Mouse (Mus musculus) hindbrain, embryonic 11.5 days (tissue): Measurements from ENCODE around the gene Hepacam. TPM values are rescaled to one million over a fixed set of nuclear protein-coding genes. Genes with fewer than 3 reads are reported as not detected.
A peak's percentile ranks its signal among the peaks of the same experiment; 100 is the strongest.

Experiments
- ATAC-seq: fragments of 200-750 bp; cut with Nextera tagmentation; 2 replicates; pipeline ENCODE4 v1.8.0; 2017; ENCODE audit warnings: mild to moderate bottlenecking, moderate TSS enrichment, moderate library complexity; ENCODE audit not compliant: low FRiP score
- DNase-seq: peaks from one replicate; pipeline ENCODE4 v3.0.0-alpha.2; 2015; ENCODE audit warnings: low spot score
- H3K27ac ChIP-seq: fragments of 300-500 bp; sonication (generic); 2 replicates; pipeline ENCODE4 v1.5.1; 2014; ENCODE audit warnings: mild to moderate bottlenecking, low read depth, low read length
- H3K27me3 ChIP-seq: fragments of 300-500 bp; sonication (generic); 2 replicates; pipeline ENCODE4 v1.6.1; 2014; ENCODE audit warnings: mild to moderate bottlenecking, low read length, moderate library complexity, mixed read lengths; ENCODE audit not compliant: control insufficient read depth, insufficient read depth
- H3K36me3 ChIP-seq: fragments of 300-500 bp; sonication (generic); 2 replicates; pipeline ENCODE4 v1.6.1; 2014; ENCODE audit warnings: mild to moderate bottlenecking, low read length, moderate library complexity, mixed read lengths; ENCODE audit not compliant: control insufficient read depth, insufficient read depth
- H3K4me1 ChIP-seq: fragments of 300-500 bp; sonication (generic); replicated peaks from 2 replicates; pipeline ENCODE4 v1.6.1; 2014; ENCODE audit warnings: low read length, mixed read lengths; ENCODE audit not compliant: control insufficient read depth, insufficient read depth
- H3K4me2 ChIP-seq: fragments of 300-500 bp; sonication (generic); replicated peaks from 2 replicates; pipeline ENCODE4 v1.6.1; 2014; ENCODE audit warnings: mild to moderate bottlenecking, low read depth, low read length
- H3K4me3 ChIP-seq: fragments of 300-500 bp; sonication (generic); 2 replicates; pipeline ENCODE4 v1.5.1; 2014; ENCODE audit warnings: low read depth, low read length
- H3K9ac ChIP-seq: fragments of 300-500 bp; sonication (generic); 2 replicates; pipeline ENCODE4 v1.6.1; 2014; ENCODE audit warnings: low read depth, low read length
- H3K9me3 ChIP-seq: fragments of 300-500 bp; sonication (generic); 2 replicates; pipeline ENCODE4 v1.6.1; 2016; ENCODE audit warnings: low read length; ENCODE audit not compliant: control insufficient read depth
- WGBS: fragments of 180-500 bp; shearing (Covaris S2); extraction: QIAGEN DNeasy Blood & Tissue Kit; methylation state at CpG from one replicate; pipeline ENCODE4 v1.1.7; 2014; 5-methylcytosine and 5-hydroxymethylcytosine counted together
- polyA plus RNA-seq: library from polyadenylated mRNA; unstranded; fragments of >200 nt; fragmentation: Nextera tagmentation; extraction: Ambion mirVana; gene quantifications from 2 replicates; pipeline ENCODE4 v1.2.1, GENCODE M21; 2014

Gene Hepacam
- polyA plus RNA-seq, 1 experiment from 2014 or later: 0.09 TPM

- H3K9me3 ChIP-seq: no peaks in the 10 kb centered on the region
- H3K9ac ChIP-seq: no peak overlapping the region
- H3K4me3 ChIP-seq: peak overlapping the region; percentile 8; the same call in 1 of the 2 replicates
- DNase-seq (peak; percentile 40), ATAC-seq (no peak)
- peak overlapping the region; percentile 51; the same call in 1 of the 2 replicates for H3K27ac ChIP-seq
- H3K4me2 ChIP-seq: peak overlapping the region; percentile 29
- H3K4me1 ChIP-seq: peaks cover 5% of the 10 kb centered on the region
- no peaks in the 10 kb centered on the region for H3K36me3 ChIP-seq
- WGBS: 3% methylated on average over 18 of the region's 18 CpGs
- H3K27me3 ChIP-seq: peaks cover 64% of the 10 kb centered on the region
These were observed 66.8 kb downstream of the Hepacam start for GRCm38 (mm10) chr9:37433823-37434560.

GRCm38 (mm10) chr9:37434932-37435331 lies 67.8 kb downstream of the Hepacam start:
- WGBS: 0% methylated on average over 14 of the region's 14 CpGs
- peaks cover 54% of the 10 kb centered on the region for H3K27me3 ChIP-seq
- H3K9me3 ChIP-seq: no peaks in the 10 kb centered on the region
- H3K4me2 ChIP-seq: no peak overlapping the region; the same call in 1 of the 2 replicates
- peaks cover 5% of the 10 kb centered on the region for H3K4me1 ChIP-seq
- ATAC-seq (no peak), DNase-seq (peak; percentile 38)
- H3K36me3 ChIP-seq: no peaks in the 10 kb centered on the region
- no peak overlapping the region for H3K9ac ChIP-seq
- no peak overlapping the region for H3K27ac ChIP-seq
- H3K4me3 ChIP-seq: peak overlapping the region; percentile 4; the same call in 1 of the 2 replicates

GRCm38 (mm10) chr9:37435616-37436015 lies 68.5 kb downstream of the Hepacam start:
- no peak overlapping the region for H3K4me2 ChIP-seq
- no peak overlapping the region for H3K9ac ChIP-seq
- 8% methylated on average over 4 of the region's 4 CpGs for WGBS
- peaks cover 49% of the 10 kb centered on the region for H3K27me3 ChIP-seq
- H3K27ac ChIP-seq: no peak overlapping the region
- no peak for ATAC-seq
- H3K4me1 ChIP-seq: peaks cover 5% of the 10 kb centered on the region
- H3K4me3 ChIP-seq: no peak overlapping the region
- H3K36me3 ChIP-seq: no peaks in the 10 kb centered on the region
- H3K9me3 ChIP-seq: no peaks in the 10 kb centered on the region
- DNase-seq: no peak

Other genes starting within 250 kb of the Hepacam start
- 16.0 and 18.8 TPM in 2 replicates for gene Pknox2, start 219.9 kb upstream of the Hepacam start, polyA plus RNA-seq
- gene Tmem218, start 159.1 kb upstream of the Hepacam start, polyA plus RNA-seq: 16.0 and 16.1 TPM in 2 replicates
- gene Slc37a2, start 111.6 kb upstream of the Hepacam start, polyA plus RNA-seq: 1.0 and 1.2 TPM in 2 replicates
- gene Ccdc15, start 18.9 kb upstream of the Hepacam start, polyA plus RNA-seq: 6.8 and 10.2 TPM in 2 replicates
- 5.5 and 6.8 TPM in 2 replicates for gene Robo4, start 34.5 kb downstream of the Hepacam start, polyA plus RNA-seq
- 120 TPM in 2 replicates for gene Robo3, start 65.9 kb downstream of the Hepacam start, polyA plus RNA-seq
- 41.1 and 42.3 TPM in 2 replicates for gene Msantd2, start 122.0 kb downstream of the Hepacam start, polyA plus RNA-seq
- gene Esam, start 160.7 kb downstream of the Hepacam start, polyA plus RNA-seq: 29.1 and 31.2 TPM in 2 replicates
- 0.80 and 0.85 TPM in 2 replicates for gene Vsig2, start 171.9 kb downstream of the Hepacam start, polyA plus RNA-seq
- 3.4 TPM in 2 replicates for gene Nrgn, start 185.6 kb downstream of the Hepacam start, polyA plus RNA-seq
- gene Siae, start 188.3 kb downstream of the Hepacam start, polyA plus RNA-seq: 7.8 and 8.8 TPM in 2 replicates
- 19.8 and 22.2 TPM in 2 replicates for gene Spa17, start 246.4 kb downstream of the Hepacam start, polyA plus RNA-seq